Mouse (Mus musculus): Measurements from ENCODE around the gene Fam131c.

The Fam131c gene

DNA sequence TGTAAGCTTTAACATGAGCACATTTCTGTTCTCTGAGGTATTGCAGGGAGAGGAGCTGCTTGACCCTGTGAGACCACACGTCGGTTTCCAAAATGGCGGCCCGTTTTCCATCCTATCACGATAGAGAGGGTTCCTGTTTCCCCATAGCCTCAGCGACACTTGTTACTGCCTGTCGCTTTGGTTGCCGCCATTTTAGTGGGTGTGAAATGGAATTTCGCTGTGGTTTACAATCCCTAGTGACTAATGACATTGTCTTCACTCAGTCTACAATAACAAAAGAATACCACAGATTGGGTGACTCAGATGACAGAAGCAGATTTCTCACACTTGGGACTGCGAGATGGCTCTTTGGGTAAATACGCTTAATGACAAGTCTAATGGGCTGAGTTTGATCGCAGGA lies 22.8 kb upstream of the Fam131c start:
- H3K36me3 ChIP-seq (ENCODE audit: control insufficient read depth, insufficient read depth, low read length, poor library complexity, severe bottlenecking), result no peaks in the 10 kb centered on the region
- no peak for DNase-seq (ENCODE audit: low read depth, low spot score)
- H3K27me3 ChIP-seq (ENCODE audit: control insufficient read depth, insufficient read depth, low read length, poor library complexity, severe bottlenecking), result no peaks in the 10 kb centered on the region

- no peaks in the 10 kb centered on the region for H3K27me3 ChIP-seq (ENCODE audit: control insufficient read depth, insufficient read depth, low read length, poor library complexity, severe bottlenecking)
- no peak for DNase-seq (ENCODE audit: low read depth, low spot score)
- H3K36me3 ChIP-seq (ENCODE audit: control insufficient read depth, insufficient read depth, low read length, poor library complexity, severe bottlenecking), result no peaks in the 10 kb centered on the region
These were observed 20.6 kb upstream of the Fam131c start for GRCm38 (mm10) chr4:141347365-141347797.

DNA sequence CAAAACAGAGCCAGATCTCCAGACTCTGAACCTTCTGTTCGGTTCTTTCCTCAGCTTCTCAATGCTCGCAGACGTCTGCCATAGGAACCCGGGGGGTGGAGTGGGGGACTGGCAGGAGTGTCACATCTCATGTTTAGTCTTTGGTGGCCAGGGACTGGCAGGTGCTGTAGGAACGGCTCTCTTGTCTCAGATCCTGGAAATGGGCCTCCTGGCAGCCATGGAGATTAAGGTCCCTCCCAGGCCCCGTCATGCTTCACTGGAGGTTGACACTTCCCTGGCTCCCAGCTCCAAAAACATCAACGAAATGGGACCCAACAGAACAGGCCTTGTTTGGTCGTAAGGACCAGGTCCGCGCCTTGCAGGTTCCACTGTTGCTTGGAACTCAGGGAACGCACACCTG lies 19.4 kb upstream of the Fam131c start:
- H3K27me3 ChIP-seq (ENCODE audit: control insufficient read depth, insufficient read depth, low read length, poor library complexity, severe bottlenecking), result no peaks in the 10 kb centered on the region
- DNase-seq (ENCODE audit: low read depth, low spot score), result no peak
- H3K36me3 ChIP-seq (ENCODE audit: control insufficient read depth, insufficient read depth, low read length, poor library complexity, severe bottlenecking), result no peaks in the 10 kb centered on the region

GRCm38 (mm10) chr4:141350015-141350414 lies 18.0 kb upstream of the Fam131c start:
- H3K36me3 ChIP-seq (ENCODE audit: control insufficient read depth, insufficient read depth, low read length, poor library complexity, severe bottlenecking), result no peaks in the 10 kb centered on the region
- DNase-seq (ENCODE audit: low read depth, low spot score), result no peak
- no peaks in the 10 kb centered on the region for H3K27me3 ChIP-seq (ENCODE audit: control insufficient read depth, insufficient read depth, low read length, poor library complexity, severe bottlenecking)

GRCm38 (mm10) chr4:141351972-141352371 lies 16.0 kb upstream of the Fam131c start:
- no peaks in the 10 kb centered on the region for H3K36me3 ChIP-seq (ENCODE audit: control insufficient read depth, insufficient read depth, low read length, poor library complexity, severe bottlenecking)
- no peaks in the 10 kb centered on the region for H3K27me3 ChIP-seq (ENCODE audit: control insufficient read depth, insufficient read depth, low read length, poor library complexity, severe bottlenecking)
- DNase-seq (ENCODE audit: low read depth, low spot score), result no peak

GRCm38 (mm10) chr4:141352986-141353385 lies 15.0 kb upstream of the Fam131c start:
- DNase-seq (ENCODE audit: low read depth, low spot score), result no peak
- no peaks in the 10 kb centered on the region for H3K36me3 ChIP-seq (ENCODE audit: control insufficient read depth, insufficient read depth, low read length, poor library complexity, severe bottlenecking)
- H3K27me3 ChIP-seq (ENCODE audit: control insufficient read depth, insufficient read depth, low read length, poor library complexity, severe bottlenecking), result no peaks in the 10 kb centered on the region

DNA sequence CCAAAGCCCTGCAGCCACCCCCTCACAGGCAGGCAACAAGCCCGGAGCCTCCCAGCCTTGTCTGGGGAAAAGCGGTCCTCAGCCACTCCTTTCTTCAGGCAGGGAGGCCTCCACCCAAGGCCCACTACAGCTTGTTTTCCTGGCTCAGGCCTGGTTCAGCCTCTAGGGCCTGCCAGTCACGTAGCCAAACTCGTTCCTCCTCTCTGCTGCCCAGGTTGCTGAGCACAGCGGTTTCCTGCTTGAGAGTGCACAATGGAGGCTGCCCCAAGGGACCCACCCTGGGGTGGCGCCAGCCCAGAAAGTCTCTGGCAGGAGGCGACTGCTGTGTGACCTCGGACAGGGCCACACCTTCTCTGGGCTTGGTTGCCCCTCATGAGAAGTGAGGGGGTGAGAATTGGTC lies 14.2 kb upstream of the Fam131c start:
- no peaks in the 10 kb centered on the region for H3K27me3 ChIP-seq (ENCODE audit: control insufficient read depth, insufficient read depth, low read length, poor library complexity, severe bottlenecking)
- DNase-seq (ENCODE audit: low read depth, low spot score), result peak; percentile 45
- no peaks in the 10 kb centered on the region for H3K36me3 ChIP-seq (ENCODE audit: control insufficient read depth, insufficient read depth, low read length, poor library complexity, severe bottlenecking)

- Histone ChIP-seq H3K27me3 (ENCODE audit: control insufficient read depth, insufficient read depth, low read length, poor library complexity, severe bottlenecking) (no peaks in the 10 kb centered on the region), H3K36me3 (ENCODE audit: control insufficient read depth, insufficient read depth, low read length, poor library complexity, severe bottlenecking) (no peaks in the 10 kb centered on the region)
- DNase-seq (ENCODE audit: low read depth, low spot score), result no peak
These were observed 10.2 kb upstream of the Fam131c start for GRCm38 (mm10) chr4:141357811-141358210.

DNA sequence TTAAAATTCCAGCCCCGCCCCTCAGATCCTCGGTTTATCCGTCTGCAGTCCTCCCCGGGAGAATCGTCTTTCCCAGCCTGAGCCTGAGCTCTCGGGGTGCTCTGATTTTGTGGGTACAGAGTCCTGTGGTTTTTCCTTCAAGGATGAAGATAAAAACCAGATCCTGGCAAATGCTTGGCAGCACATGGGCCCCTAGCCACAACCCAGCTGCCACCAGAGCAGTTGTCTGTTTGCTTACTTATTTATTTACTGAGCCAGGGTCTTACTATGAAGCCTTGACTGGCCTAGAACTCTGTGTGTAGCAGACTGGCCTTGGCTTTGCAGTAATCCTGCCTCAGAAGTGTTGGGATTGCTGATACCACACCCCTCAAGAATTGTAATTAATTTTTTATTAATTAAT lies 8.8 kb upstream of the Fam131c start:
- DNase-seq (ENCODE audit: low read depth, low spot score), result no peak
- H3K27me3 ChIP-seq (ENCODE audit: control insufficient read depth, insufficient read depth, low read length, poor library complexity, severe bottlenecking), result no peaks in the 10 kb centered on the region
- no peaks in the 10 kb centered on the region for H3K36me3 ChIP-seq (ENCODE audit: control insufficient read depth, insufficient read depth, low read length, poor library complexity, severe bottlenecking)

GRCm38 (mm10) chr4:141360846-141361245 lies 7.2 kb upstream of the Fam131c start:
- peak; percentile 66 for DNase-seq (ENCODE audit: low read depth, low spot score)
- no peaks in the 10 kb centered on the region for H3K36me3 ChIP-seq (ENCODE audit: control insufficient read depth, insufficient read depth, low read length, poor library complexity, severe bottlenecking)
- no peaks in the 10 kb centered on the region for H3K27me3 ChIP-seq (ENCODE audit: control insufficient read depth, insufficient read depth, low read length, poor library complexity, severe bottlenecking)

GRCm38 (mm10) chr4:141362937-141363548 lies 5.0 kb upstream of the Fam131c start:
- DNase-seq (ENCODE audit: low read depth, low spot score), result peak; percentile 88
- no peaks in the 10 kb centered on the region for H3K36me3 ChIP-seq (ENCODE audit: control insufficient read depth, insufficient read depth, low read length, poor library complexity, severe bottlenecking)
- H3K27me3 ChIP-seq (ENCODE audit: control insufficient read depth, insufficient read depth, low read length, poor library complexity, severe bottlenecking), result no peaks in the 10 kb centered on the region

DNA sequence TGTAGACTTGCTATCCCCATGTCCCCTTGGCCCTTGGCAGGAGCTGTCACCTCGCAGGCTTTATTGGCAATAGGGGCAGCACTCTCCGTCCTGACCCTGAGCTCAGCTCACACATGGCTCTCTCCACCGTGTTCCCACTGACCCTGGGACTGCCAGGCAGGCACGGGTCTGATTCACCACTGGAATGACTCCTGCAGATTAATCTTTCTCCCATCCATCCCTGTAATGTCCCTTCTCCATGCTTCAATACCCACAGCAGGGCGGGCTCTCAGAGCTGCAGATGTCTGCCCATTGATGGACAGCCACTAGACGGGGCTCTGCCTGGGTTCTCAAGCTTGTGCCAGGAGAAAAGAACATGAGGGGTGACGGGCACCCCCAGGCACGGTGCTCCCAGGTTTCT lies 2.9 kb upstream of the Fam131c start:
- Histone ChIP-seq H3K27me3 (ENCODE audit: control insufficient read depth, insufficient read depth, low read length, poor library complexity, severe bottlenecking) (no peaks in the 10 kb centered on the region), H3K36me3 (ENCODE audit: control insufficient read depth, insufficient read depth, low read length, poor library complexity, severe bottlenecking) (no peaks in the 10 kb centered on the region)
- DNase-seq (ENCODE audit: low read depth, low spot score), result no peak

- no peak for DNase-seq (ENCODE audit: low read depth, low spot score)
- Histone ChIP-seq H3K27me3 (ENCODE audit: control insufficient read depth, insufficient read depth, low read length, poor library complexity, severe bottlenecking) (no peaks in the 10 kb centered on the region), H3K36me3 (ENCODE audit: control insufficient read depth, insufficient read depth, low read length, poor library complexity, severe bottlenecking) (no peaks in the 10 kb centered on the region)
These were observed 2.1 kb upstream of the Fam131c start for GRCm38 (mm10) chr4:141365876-141366275.

- DNase-seq (ENCODE audit: low read depth, low spot score), result no peak
- H3K27me3 ChIP-seq (ENCODE audit: control insufficient read depth, insufficient read depth, low read length, poor library complexity, severe bottlenecking), result no peaks in the 10 kb centered on the region
- no peaks in the 10 kb centered on the region for H3K36me3 ChIP-seq (ENCODE audit: control insufficient read depth, insufficient read depth, low read length, poor library complexity, severe bottlenecking)
These were observed 4.4 kb downstream of the Fam131c start for GRCm38 (mm10) chr4:141372426-141372825.

- Histone ChIP-seq H3K36me3 (ENCODE audit: control insufficient read depth, insufficient read depth, low read length, poor library complexity, severe bottlenecking) (no peaks in the 10 kb centered on the region), H3K27me3 (ENCODE audit: control insufficient read depth, insufficient read depth, low read length, poor library complexity, severe bottlenecking) (no peaks in the 10 kb centered on the region)
- no peak for DNase-seq (ENCODE audit: low read depth, low spot score)
These were observed 11.7 kb downstream of the Fam131c start for GRCm38 (mm10) chr4:141379674-141380073.

DNA sequence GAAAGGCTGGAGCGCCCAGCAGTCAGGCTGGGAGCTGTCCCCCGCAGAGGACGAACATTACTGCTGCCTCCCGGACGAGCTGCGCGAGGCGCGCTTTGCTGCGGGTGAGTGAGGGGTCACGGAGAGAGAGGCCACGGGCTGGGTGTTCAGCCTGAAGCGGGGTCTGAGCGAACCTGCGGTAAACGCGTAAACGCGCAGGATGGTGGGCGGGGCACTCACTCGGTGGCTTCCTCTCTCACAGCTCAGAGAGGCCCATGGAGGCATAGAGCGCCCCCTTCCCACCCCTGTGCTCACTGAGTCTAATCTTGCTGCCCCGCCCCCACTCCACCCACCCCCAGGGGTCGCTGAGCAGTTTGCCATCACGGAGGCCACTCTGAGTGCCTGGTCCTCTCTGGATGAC lies 14.4 kb downstream of the Fam131c start:
- peak; percentile 29 for DNase-seq (ENCODE audit: low read depth, low spot score)
- no peaks in the 10 kb centered on the region for H3K36me3 ChIP-seq (ENCODE audit: control insufficient read depth, insufficient read depth, low read length, poor library complexity, severe bottlenecking)

More for the DNA sequence above, 14.4 kb downstream of the Fam131c start:
- no peaks in the 10 kb centered on the region for H3K27me3 ChIP-seq (ENCODE audit: control insufficient read depth, insufficient read depth, low read length, poor library complexity, severe bottlenecking)
